Mouse (Mus musculus) stomach, postnatal 0 days (tissue): ENCODE measurements at regions not wholly inside any gene's neighbourhood (a gene's known extent, or its start where the extent isn't known, plus 50 kb on each side); places are given as distances from the start of the nearest gene placed in this dataset.
"Not testable (repeated sequence)": the region's sequence is repeated elsewhere in the genome, so short reads cannot be mapped to it uniquely, and the experiment has no call there.

Experiments
- ATAC-seq: fragments of 200-750 bp; cut with Nextera tagmentation; 2 replicates; pipeline ENCODE4 v1.8.0; 2017; ENCODE audit not compliant: low FRiP score, low TSS enrichment
- DNase-seq: peaks from one replicate; pipeline ENCODE4 v3.0.0-alpha.2; 2016; ENCODE audit warnings: low spot score
- H3K27ac ChIP-seq: fragments of 300-500 bp; sonication (generic); replicated peaks from 2 replicates; pipeline ENCODE4 v1.5.1; 2014; ENCODE audit warnings: mild to moderate bottlenecking, control low read depth
- H3K27me3 ChIP-seq: fragments of 300-500 bp; sonication (generic); 2 replicates; pipeline ENCODE4 v1.6.1; 2014; ENCODE audit warnings: low read length; ENCODE audit not compliant: control insufficient read depth, insufficient read depth
- H3K36me3 ChIP-seq: fragments of 300-500 bp; sonication (generic); 2 replicates; pipeline ENCODE4 v1.6.1; 2014; ENCODE audit warnings: low read length, mixed read lengths; ENCODE audit not compliant: control insufficient read depth, insufficient read depth
- H3K4me1 ChIP-seq: fragments of 300-500 bp; sonication (generic); replicated peaks from 2 replicates; pipeline ENCODE4 v1.6.1; 2014; ENCODE audit warnings: antibody characterized with exemption; ENCODE audit not compliant: control insufficient read depth, insufficient read depth
- H3K4me2 ChIP-seq: fragments of 300-500 bp; sonication (generic); replicated peaks from 2 replicates; pipeline ENCODE4 v1.6.1; 2014; ENCODE audit warnings: low read depth, mild to moderate bottlenecking, control low read depth, moderate library complexity
- H3K4me3 ChIP-seq: fragments of 300-500 bp; sonication (generic); 2 replicates; pipeline ENCODE4 v1.5.1; 2014; ENCODE audit warnings: low read depth, low read length, control low read depth
- H3K9ac ChIP-seq: fragments of 300-500 bp; sonication (generic); 2 replicates; pipeline ENCODE4 v1.6.1; 2014; ENCODE audit warnings: mild to moderate bottlenecking, low read length, control low read depth, mixed read lengths
- H3K9me3 ChIP-seq: fragments of 300-500 bp; sonication (generic); 2 replicates; pipeline ENCODE4 v1.6.1; 2016; ENCODE audit warnings: low read length; ENCODE audit not compliant: control insufficient read depth
- CTCF ChIP-seq: IDR thresholded peaks from 2 replicates; pipeline ENCODE4 v1.5.1; 2016; ENCODE audit warnings: antibody characterized with exemption, low read depth, mild to moderate bottlenecking, moderate library complexity
- EP300 ChIP-seq: optimal IDR thresholded peaks from 2 replicates; pipeline ENCODE3; 2016; ENCODE audit warnings: antibody characterized with exemption
- WGBS: fragments of 180-500 bp; shearing (Covaris S2); extraction: QIAGEN DNeasy Blood & Tissue Kit; methylation state at CpG from one replicate; pipeline ENCODE4 v1.1.7; 2014; 5-methylcytosine and 5-hydroxymethylcytosine counted together

DNA sequence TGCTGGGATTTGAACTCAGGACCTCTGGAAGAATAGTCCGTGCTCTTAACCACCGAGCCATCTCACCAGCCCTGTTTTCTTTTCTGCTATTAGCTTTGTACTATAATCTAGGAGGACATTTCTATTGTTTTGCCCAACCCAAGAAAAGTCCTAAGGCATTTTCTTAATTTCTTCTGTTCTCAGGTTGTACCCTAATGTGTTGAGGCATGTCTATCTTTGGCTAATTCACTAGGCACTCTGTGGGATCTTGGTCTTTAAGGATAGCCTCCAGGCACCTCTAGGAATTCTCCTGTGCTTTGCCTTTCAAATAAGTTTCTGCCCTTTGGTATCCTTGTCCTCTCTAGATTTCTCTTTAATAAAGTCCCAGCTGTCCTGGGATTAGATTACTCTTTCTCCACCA, 214.6 kb upstream of the Sesn3 start:
- TF ChIP-seq EP300: no peak
- TF ChIP-seq CTCF: no peak
- Histone ChIP-seq H3K36me3 (no peaks in the 10 kb centered on the region), H3K27ac (no peak overlapping the region), H3K27me3 (no peaks in the 10 kb centered on the region), H3K9ac (no peak overlapping the region), H3K4me3 (no peak overlapping the region), H3K9me3 (no peaks in the 10 kb centered on the region), H3K4me1 (peaks cover 3% of the 10 kb centered on the region; the same call in 1 of the 2 replicates), H3K4me2 (no peak overlapping the region)
- DNase-seq: no peak
- 80% methylated on average over 2 of the region's 2 CpGs for WGBS
- no peak for ATAC-seq

DNA sequence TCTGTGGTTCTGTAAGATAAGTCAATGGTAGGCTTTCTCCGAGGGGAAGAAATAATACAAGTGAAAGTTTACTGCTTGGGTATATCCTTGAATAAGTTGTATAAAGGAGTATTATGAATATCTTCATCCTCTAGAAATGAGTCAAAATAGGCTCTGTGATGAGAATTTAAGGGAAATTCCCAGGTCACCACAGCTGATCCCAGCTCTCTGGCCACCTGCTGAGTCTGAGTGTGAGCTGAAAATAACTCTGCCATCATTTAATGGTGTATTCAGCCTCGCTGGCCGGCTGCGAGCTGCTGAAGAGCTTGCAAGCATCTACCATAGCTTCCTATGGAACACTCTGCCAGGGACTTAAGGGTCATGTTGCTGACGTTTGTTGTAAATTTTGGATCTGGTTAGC, 213.5 kb upstream of the Sesn3 start:
- 74% methylated on average over 5 of the region's 5 CpGs for WGBS
- H3K9me3 ChIP-seq: no peaks in the 10 kb centered on the region
- no peak for DNase-seq
- H3K4me1 ChIP-seq: peaks cover 3% of the 10 kb centered on the region; the same call in 1 of the 2 replicates
- TF ChIP-seq CTCF: no peak
- H3K27me3 ChIP-seq: no peaks in the 10 kb centered on the region
- H3K27ac ChIP-seq: no peak overlapping the region
- H3K36me3 ChIP-seq: no peaks in the 10 kb centered on the region
- H3K9ac ChIP-seq: no peak overlapping the region
- ATAC-seq: no peak
- no peak overlapping the region for H3K4me3 ChIP-seq
- H3K4me2 ChIP-seq: no peak overlapping the region

DNA sequence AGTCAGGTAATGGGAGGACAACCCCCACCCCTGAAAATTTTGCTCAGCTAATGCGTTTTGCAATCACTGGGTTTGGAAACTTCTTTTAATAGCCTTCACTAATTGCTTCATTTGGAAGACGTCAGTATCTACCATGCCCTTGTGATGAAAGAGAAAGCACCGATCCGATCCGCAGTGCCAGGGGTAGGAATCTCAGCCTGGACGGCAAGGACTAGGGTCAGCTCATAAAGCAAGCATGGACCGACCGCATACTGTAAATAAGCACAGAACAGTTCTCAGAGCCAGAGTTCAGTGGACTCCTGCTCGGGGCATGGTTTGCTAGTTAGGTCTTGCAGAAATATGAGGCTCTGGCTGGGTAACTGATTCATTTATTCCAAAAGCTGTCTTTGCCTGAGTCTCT, 213.0 kb upstream of the Sesn3 start:
- H3K9me3 ChIP-seq: no peaks in the 10 kb centered on the region
- H3K4me1 ChIP-seq: peaks cover 3% of the 10 kb centered on the region; the same call in 1 of the 2 replicates
- no peak overlapping the region for H3K4me2 ChIP-seq
- no peak overlapping the region for H3K4me3 ChIP-seq
- WGBS: 62% methylated on average over 9 of the region's 9 CpGs
- DNase-seq (no peak), ATAC-seq (no peak)
- H3K9ac ChIP-seq: no peak overlapping the region
- no peaks in the 10 kb centered on the region for H3K36me3 ChIP-seq
- H3K27me3 ChIP-seq: no peaks in the 10 kb centered on the region
- TF ChIP-seq EP300 (no peak), CTCF (no peak)
- no peak overlapping the region for H3K27ac ChIP-seq

DNA sequence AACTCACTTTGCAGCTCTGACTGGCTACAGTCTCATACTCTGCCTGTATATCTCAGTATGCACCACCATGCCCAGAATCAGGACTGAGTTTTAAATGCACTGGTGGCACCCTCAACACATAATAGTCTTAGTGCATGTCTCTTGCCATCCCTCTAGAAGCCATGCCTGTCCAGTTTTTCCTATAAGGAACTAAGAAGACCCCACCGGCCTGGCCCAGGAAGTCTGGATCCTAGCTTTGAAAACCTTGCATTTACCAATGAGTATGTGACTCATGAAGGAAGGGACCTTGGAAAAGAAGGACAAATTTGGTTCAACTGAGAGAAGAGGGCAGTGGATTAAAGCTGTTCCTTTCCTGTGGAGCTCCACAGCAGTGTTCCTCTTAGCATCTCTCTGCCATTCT, 212.2 kb upstream of the Sesn3 start:
- Histone ChIP-seq H3K4me3 (no peak overlapping the region), H3K4me2 (no peak overlapping the region), H3K9ac (no peak overlapping the region), H3K27me3 (no peaks in the 10 kb centered on the region), H3K4me1 (no peaks in the 10 kb centered on the region; the same call in 1 of the 2 replicates), H3K27ac (no peak overlapping the region), H3K9me3 (no peaks in the 10 kb centered on the region), H3K36me3 (no peaks in the 10 kb centered on the region)
- DNase-seq (no peak), ATAC-seq (no peak)
- TF ChIP-seq CTCF (no peak), EP300 (no peak)
- WGBS: 93% methylated on average over 1 of the region's 1 CpGs

DNA sequence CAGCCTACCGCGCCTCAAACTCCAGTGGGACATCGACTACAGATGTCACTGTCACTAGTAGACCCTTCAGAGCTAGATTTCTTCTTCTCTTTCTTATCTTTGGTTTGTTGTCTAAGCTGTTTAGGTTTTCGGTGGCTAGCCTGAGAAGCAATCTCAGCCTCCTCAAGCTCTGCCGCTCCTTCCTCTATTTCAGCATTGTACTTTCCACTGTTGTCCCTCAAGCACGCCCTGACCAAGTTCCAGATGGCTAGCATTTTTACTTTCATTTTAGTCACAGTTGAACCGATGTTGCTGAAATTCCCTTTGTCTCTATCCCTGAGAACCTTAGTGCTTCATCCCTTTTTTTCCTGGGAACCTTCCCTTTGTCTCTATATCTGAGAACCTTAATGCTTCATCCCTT, 208.1 kb upstream of the Sesn3 start:
- H3K4me1 ChIP-seq, H3K27ac ChIP-seq, DNase-seq, ATAC-seq, H3K27me3 ChIP-seq, H3K9me3 ChIP-seq, H3K4me2 ChIP-seq, H3K4me3 ChIP-seq, H3K36me3 ChIP-seq, H3K9ac ChIP-seq: not testable (repeated sequence)
- WGBS: 90% methylated on average over 7 of the region's 7 CpGs

DNA sequence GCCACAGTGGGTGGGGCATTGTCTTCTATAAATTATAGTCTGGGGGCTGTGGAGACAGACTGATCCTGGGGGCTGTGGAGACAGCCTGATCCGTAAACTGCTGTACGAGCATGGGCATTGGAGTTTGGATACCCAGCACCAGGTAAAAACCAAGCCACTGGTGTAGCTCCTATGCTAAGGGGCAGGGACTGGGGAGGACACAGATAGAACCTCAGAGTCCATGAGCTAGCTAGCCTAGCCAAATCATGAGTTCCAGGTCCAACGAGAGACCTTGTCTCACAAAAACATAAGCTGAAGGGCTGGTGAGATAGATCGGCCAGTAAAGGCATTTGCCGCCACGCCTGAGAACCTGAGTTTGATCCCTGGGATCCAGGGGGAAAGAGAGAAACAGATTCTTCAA, 205.8 kb upstream of the Sesn3 start:
- H3K36me3 ChIP-seq: no peaks in the 10 kb centered on the region
- H3K27ac ChIP-seq: no peak overlapping the region
- WGBS: 95% methylated on average over 6 of the region's 6 CpGs
- no peaks in the 10 kb centered on the region for H3K4me1 ChIP-seq
- H3K9ac ChIP-seq: no peak overlapping the region
- no peak overlapping the region for H3K4me2 ChIP-seq
- ATAC-seq (no peak), DNase-seq (no peak)
- TF ChIP-seq CTCF: no peak
- TF ChIP-seq EP300: no peak
- no peaks in the 10 kb centered on the region for H3K9me3 ChIP-seq
- H3K27me3 ChIP-seq: no peaks in the 10 kb centered on the region
- no peak overlapping the region for H3K4me3 ChIP-seq
